In genomic region chr17:31419598-31419950, GRCm38 (mm10) we compare ENCODE assay signal across 11 mouse cellular contexts. TPM values are rescaled to one million over a fixed set of nuclear protein-coding genes. Genes with fewer than 3 reads are reported as not detected.
DNase-seq lines count a peak whose midpoint lies in the region; ATAC-seq and TF ChIP-seq lines count a peak whose summit lies in the region.
"Had no signal": no experiment of that assay in that cellular context is flagged by ENCODE, and none has a peak within 500 bp of the region (broad histone marks: within the 10 kb centered on the region; RNA-seq: fewer than 3 reads in every experiment).

No protein-coding gene starts in this region.

- ATAC-seq in cerebellum, adult (ENCODE audit: insufficient number of reproducible peaks, low FRiP score, low TSS enrichment), result no peak
- no peak for ATAC-seq in hindbrain, embryonic 14.5 days (ENCODE audit: low FRiP score)
- no peak for ATAC-seq in hindbrain, embryonic 11.5 days (ENCODE audit: low FRiP score)
- ATAC-seq in stomach, postnatal 0 days (ENCODE audit: low FRiP score, low TSS enrichment), result no peak
- ATAC-seq: midbrain, embryonic 13.5 days had no signal

- H3K4me2 ChIP-seq in hindbrain, embryonic 14.5 days (replicated peaks), result no peak overlapping the region
- H3K4me2 ChIP-seq in hindbrain, embryonic 11.5 days (replicated peaks; ENCODE audit: low read depth, low read length), result no peak overlapping the region
- no peak overlapping the region for H3K4me2 ChIP-seq in stomach, postnatal 0 days (replicated peaks; ENCODE audit: low read depth)
- H3K4me2 ChIP-seq: midbrain, embryonic 13.5 days had no signal

- no peak for TF ChIP-seq EP300 in stomach, postnatal 0 days (optimal IDR thresholded peaks at IDR 0.05)

- H3K4me3 ChIP-seq in hindbrain, embryonic 14.5 days (replicated peaks; ENCODE audit: low read length), result no peak overlapping the region
- no peak overlapping the region for H3K4me3 ChIP-seq in hindbrain, embryonic 11.5 days (ENCODE audit: low read depth, low read length)
- H3K4me3 ChIP-seq in stomach, postnatal 0 days (ENCODE audit: low read depth, low read length), result no peak overlapping the region
- H3K4me3 ChIP-seq in gastrocnemius, adult 2 months, result no peak overlapping the region
- H3K4me3 ChIP-seq: midbrain, embryonic 13.5 days had no signal

- H3K27ac ChIP-seq in hindbrain, embryonic 14.5 days, result 0 out of 2 replicates have a peak overlapping the region, but pooled peaks have one; percentile 30
- H3K27ac ChIP-seq in hindbrain, embryonic 11.5 days (ENCODE audit: low read depth, low read length), result no peak overlapping the region
- peak overlapping the region; percentile 35; the same call in 1 of the 2 replicates for H3K27ac ChIP-seq in stomach, postnatal 0 days (replicated peaks)
- H3K27ac ChIP-seq in gastrocnemius, adult 2 months, result no peak overlapping the region

- DNase-seq in cerebellum, postnatal 10 days, result peak; percentile 65 to 70
- DNase-seq in hindbrain, embryonic 14.5 days (ENCODE audit: low spot score), result no peak
- no peak for DNase-seq in hindbrain, embryonic 11.5 days (ENCODE audit: low spot score)
- DNase-seq in lung, postnatal 10 days, result peak; percentile 41
- DNase-seq in lung, postnatal 4 days, result no peak
- DNase-seq in stomach, postnatal 0 days (ENCODE audit: low spot score), result no peak
- DNase-seq in gastrocnemius, adult 2 months, result no peak
- DNase-seq: adrenal gland, postnatal 14 days; kidney, postnatal 25 days had no signal

- no peak overlapping the region for H3K9ac ChIP-seq in hindbrain, embryonic 14.5 days
- H3K9ac ChIP-seq in hindbrain, embryonic 11.5 days (ENCODE audit: low read depth, low read length), result no peak overlapping the region
- no peak overlapping the region for H3K9ac ChIP-seq in stomach, postnatal 0 days (ENCODE audit: low read length)
- H3K9ac ChIP-seq: midbrain, embryonic 13.5 days had no signal

- peaks cover 10% of the 10 kb centered on the region; the same call in 1 of the 2 replicates for H3K4me1 ChIP-seq in hindbrain, embryonic 14.5 days (replicated peaks; ENCODE audit: control insufficient read depth, insufficient read depth, low read length)
- H3K4me1 ChIP-seq in hindbrain, embryonic 11.5 days (replicated peaks; ENCODE audit: control insufficient read depth, insufficient read depth, low read length), result no peaks in the 10 kb centered on the region
- H3K4me1 ChIP-seq in stomach, postnatal 0 days (replicated peaks; ENCODE audit: control insufficient read depth, insufficient read depth), result no peaks in the 10 kb centered on the region

- no peak for TF ChIP-seq CTCF in stomach, postnatal 0 days (IDR thresholded peaks at IDR 0.05; ENCODE audit: low read depth)
- TF ChIP-seq CTCF in gastrocnemius, adult 2 months (IDR thresholded peaks at IDR 0.05), result no peak

- WGBS in hindbrain, embryonic 14.5 days, result 76% methylated on average over 2 of the region's 2 CpGs
- 73% methylated on average over 2 of the region's 2 CpGs for WGBS in hindbrain, embryonic 11.5 days
- 43% methylated on average over 2 of the region's 2 CpGs for WGBS in stomach, postnatal 0 days

- no peaks in the 10 kb centered on the region for H3K27me3 ChIP-seq in hindbrain, embryonic 14.5 days (ENCODE audit: control insufficient read depth, insufficient read depth, low read length)
- no peaks in the 10 kb centered on the region for H3K27me3 ChIP-seq in hindbrain, embryonic 11.5 days (ENCODE audit: control insufficient read depth, insufficient read depth, low read length)
- no peaks in the 10 kb centered on the region for H3K27me3 ChIP-seq in stomach, postnatal 0 days (ENCODE audit: control insufficient read depth, insufficient read depth, low read length)
- H3K27me3 ChIP-seq: midbrain, embryonic 13.5 days had no signal

- intact Hi-C loops in gastrocnemius, adult 2 months (cut with DNase I), result no loop called here

- H3K9me3 ChIP-seq in hindbrain, embryonic 14.5 days (ENCODE audit: control insufficient read depth, low read length), result no peaks in the 10 kb centered on the region
- H3K9me3 ChIP-seq in hindbrain, embryonic 11.5 days (ENCODE audit: control insufficient read depth, low read length), result no peaks in the 10 kb centered on the region
- H3K9me3 ChIP-seq in stomach, postnatal 0 days (ENCODE audit: control insufficient read depth, low read length), result no peaks in the 10 kb centered on the region
- H3K9me3 ChIP-seq: midbrain, embryonic 13.5 days had no signal

- H3K36me3 ChIP-seq in hindbrain, embryonic 14.5 days (replicated peaks; ENCODE audit: control insufficient read depth, insufficient read depth), result peaks cover 33% of the 10 kb centered on the region
- no peaks in the 10 kb centered on the region for H3K36me3 ChIP-seq in hindbrain, embryonic 11.5 days (ENCODE audit: control insufficient read depth, insufficient read depth, low read length)
- H3K36me3 ChIP-seq in stomach, postnatal 0 days (ENCODE audit: control insufficient read depth, insufficient read depth, low read length), result no peaks in the 10 kb centered on the region

RNA-seq across cellular contexts. Expression of gene Pde9a, which starts 33.6 kb away (rescaled TPM):
- 31.1 and 32.6 TPM in 2 replicates for polyA plus RNA-seq in hindbrain, embryonic 14.5 days (2014; fragmentation: Nextera tagmentation; extraction: Ambion mirVana)
- polyA plus RNA-seq in hindbrain, embryonic 11.5 days (2014; fragmentation: Nextera tagmentation; extraction: Ambion mirVana), result 27.9 and 29.0 TPM in 2 replicates
- polyA plus RNA-seq in stomach, postnatal 0 days (2015; fragmentation: Nextera tagmentation; extraction: Ambion mirVana), result 11.6 and 12.1 TPM in 2 replicates
- total RNA-seq in gastrocnemius, adult 2 months (2021), result 1 to 10 TPM; 1.8 to 3.3 TPM

Comparison
In these comparisons a context has a peak if more than half of its experiments do, and no peak if none do; other contexts are left out.
1. DNase-seq: peak in cerebellum, postnatal 10 days (2 of 2) and lung, postnatal 10 days (single experiment); none in hindbrain, embryonic 14.5 days (single experiment), hindbrain, embryonic 11.5 days (single experiment), lung, postnatal 4 days (0 of 2), stomach, postnatal 0 days (single experiment) and gastrocnemius, adult 2 months (single experiment).
2. H3K27ac ChIP-seq: peak in hindbrain, embryonic 14.5 days (single experiment) and stomach, postnatal 0 days (single experiment); none in hindbrain, embryonic 11.5 days (single experiment) and gastrocnemius, adult 2 months (single experiment).